Mouse (Mus musculus): ENCODE measurements around the gene Olfr311.
"Not testable (repeated sequence)": the region's sequence is repeated elsewhere in the genome, so short reads cannot be mapped to it uniquely, and the experiment has no call there.

GRCm38 (mm10) chr11:58814700-58815099 lies 24.4 kb upstream of the Olfr311 start, which contains the start of gene Olfr313:
- TF ChIP-seq CTCF, EP300 (IDR thresholded peaks at IDR 0.05): not testable (repeated sequence)
